Mouse (Mus musculus) limb, embryonic 14.5 days (tissue): ENCODE results near the gene Tbck. TPM values are rescaled to one million over a fixed set of nuclear protein-coding genes. Genes with fewer than 3 reads are reported as not detected.

Experiments used
- ATAC-seq: fragments of 200-750 bp; cut with Nextera tagmentation; 2 replicates; pipeline ENCODE4 v1.8.0; 2017; ENCODE audit warnings: low read depth, moderate number of reproducible peaks, moderate TSS enrichment; ENCODE audit not compliant: low FRiP score
- DNase-seq: peaks from one replicate; pipeline ENCODE4 v3.0.0-alpha.2; 2015; ENCODE audit warnings: low spot score
- H3K27ac ChIP-seq: fragments of 300-500 bp; sonication (generic); replicated peaks from 2 replicates; pipeline ENCODE4 v1.5.1; 2014; ENCODE audit warnings: low read depth, mild to moderate bottlenecking, low read length, moderate library complexity, mixed read lengths
- H3K27me3 ChIP-seq: fragments of 300-500 bp; sonication (generic); 2 replicates; pipeline ENCODE4 v1.6.1; 2014; ENCODE audit warnings: low read length, mixed read lengths; ENCODE audit not compliant: control insufficient read depth, insufficient read depth
- H3K36me3 ChIP-seq: fragments of 300-500 bp; sonication (generic); 2 replicates; pipeline ENCODE4 v1.6.1; 2014; ENCODE audit warnings: mild to moderate bottlenecking, low read length, moderate library complexity, mixed read lengths; ENCODE audit not compliant: control insufficient read depth, insufficient read depth
- H3K4me1 ChIP-seq: fragments of 300-500 bp; sonication (generic); 2 replicates; pipeline ENCODE4 v1.6.1; 2014; ENCODE audit warnings: antibody characterized with exemption, low read length, mixed read lengths; ENCODE audit not compliant: control insufficient read depth, insufficient read depth
- H3K4me2 ChIP-seq: fragments of 300-500 bp; sonication (generic); replicated peaks from 2 replicates; pipeline ENCODE4 v1.6.1; 2014; ENCODE audit warnings: low read depth, mild to moderate bottlenecking, low read length, moderate library complexity; ENCODE audit not compliant: severe bottlenecking
- H3K4me3 ChIP-seq: fragments of 300-500 bp; sonication (generic); replicated peaks from 2 replicates; pipeline ENCODE4 v1.5.1; 2014; ENCODE audit warnings: low read length
- H3K9ac ChIP-seq: fragments of 300-500 bp; sonication (generic); 2 replicates; pipeline ENCODE4 v1.6.1; 2014; ENCODE audit warnings: mild to moderate bottlenecking, low read depth, low read length, moderate library complexity; ENCODE audit not compliant: severe bottlenecking
- H3K9me3 ChIP-seq: fragments of 300-500 bp; sonication (generic); 2 replicates; pipeline ENCODE4 v1.6.1; 2016; ENCODE audit warnings: low read length; ENCODE audit not compliant: control insufficient read depth
- POLR2A ChIP-seq: fragments of 200-500 bp; IDR thresholded peaks from 2 replicates; pipeline ENCODE4 v1.8.0; 2012; ENCODE audit warnings: inconsistent platforms, mild to moderate bottlenecking, moderate library complexity, borderline replicate concordance; ENCODE audit not compliant: insufficient read depth, insufficient read length; ENCODE audit errors: extremely low read depth
- WGBS: fragments of 180-500 bp; shearing (Covaris S2); extraction: QIAGEN DNeasy Blood & Tissue Kit; methylation state at CpG from one replicate; pipeline ENCODE4 v1.1.7; 2014; 5-methylcytosine and 5-hydroxymethylcytosine counted together
- polyA plus RNA-seq, 2 experiments: library from polyadenylated mRNA; depleted of rRNA in 1 of 2; stranded (reverse) in 1 of 2; unstranded in 1 of 2; fragments of >200 nt; fragmentation: Nextera tagmentation in 1 of 2; extraction: Ambion mirVana in 1 of 2; gene quantifications; 2 replicates each; pipeline versions ENCODE4 v1.2.1 to v1.2.3; 2012 to 2014

The Tbck gene
- polyA plus RNA-seq, 2 experiments, result 7.4 to 19.1 TPM

DNA sequence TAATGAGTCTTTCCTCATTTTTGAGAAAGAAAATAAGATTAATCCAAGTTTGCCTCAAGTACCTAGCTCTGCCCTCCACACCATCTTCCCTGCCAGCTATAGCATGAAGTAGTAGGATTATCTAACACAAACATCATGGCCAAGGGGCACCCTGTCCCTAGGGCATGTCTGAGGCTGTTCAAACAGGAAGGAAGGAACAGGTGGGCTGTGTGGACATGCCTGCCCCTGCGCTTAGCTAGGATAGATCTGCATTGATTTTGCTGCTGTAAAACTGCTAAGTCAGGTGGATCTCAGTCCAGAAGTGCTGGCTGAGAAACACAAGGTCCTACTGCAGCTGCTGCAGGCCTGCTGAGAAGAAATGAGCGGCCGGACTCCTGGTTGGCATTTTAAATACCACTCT is 129.2 kb downstream of the Tbck start:
- WGBS, result 80% methylated on average over 3 of the region's 3 CpGs
- Histone ChIP-seq H3K9ac (no peak overlapping the region), H3K4me2 (no peak overlapping the region), H3K4me3 (no peak overlapping the region), H3K4me1 (no peaks in the 10 kb centered on the region), H3K27me3 (no peaks in the 10 kb centered on the region), H3K27ac (no peak overlapping the region), H3K36me3 (peaks cover 10% of the 10 kb centered on the region), H3K9me3 (no peaks in the 10 kb centered on the region)
- TF ChIP-seq POLR2A, result no peak
- ATAC-seq (no peak), DNase-seq (no peak)

DNA sequence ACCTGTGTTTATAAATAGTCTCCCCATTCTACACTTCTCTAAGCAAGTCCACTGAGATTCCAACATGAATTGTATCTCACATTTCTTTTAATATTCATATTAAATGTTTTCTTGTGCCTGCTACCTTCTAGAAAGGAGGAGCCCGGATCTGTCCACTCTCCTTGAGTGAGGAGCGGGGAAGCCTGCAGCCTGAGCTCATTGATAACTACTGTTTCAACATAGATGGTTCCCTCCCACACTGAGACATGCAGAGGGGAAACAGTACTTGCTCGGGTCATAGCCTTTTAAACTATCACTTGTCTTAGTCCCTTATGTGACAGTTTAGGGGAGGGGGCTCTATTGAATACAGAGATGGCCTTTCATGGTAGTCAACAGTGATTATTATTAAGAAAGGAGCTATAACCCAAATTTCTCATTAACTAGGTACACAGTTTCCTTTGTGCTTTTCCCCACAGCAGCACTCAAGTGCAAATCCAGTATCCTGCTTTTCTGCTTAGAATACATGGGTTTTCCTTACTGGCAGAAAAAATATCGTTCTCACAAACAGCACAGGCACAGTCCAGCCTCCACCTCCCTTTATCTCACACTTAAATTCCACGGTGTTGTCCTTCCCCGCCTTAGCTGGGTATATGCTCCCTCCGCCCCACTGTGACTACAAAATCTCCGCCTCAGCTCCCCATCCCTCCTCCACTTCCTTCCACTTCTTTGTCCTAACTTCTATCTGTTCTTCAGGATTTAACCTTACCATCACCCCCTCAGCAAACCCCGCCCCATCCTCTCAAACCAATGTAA is 130.0 kb downstream of the Tbck start:
- H3K4me3 ChIP-seq, result no peak overlapping the region
- no peaks in the 10 kb centered on the region for H3K9me3 ChIP-seq
- H3K4me1 ChIP-seq, result no peaks in the 10 kb centered on the region
- H3K9ac ChIP-seq, result no peak overlapping the region
- ATAC-seq (no peak), DNase-seq (no peak)
- peaks cover 10% of the 10 kb centered on the region for H3K36me3 ChIP-seq
- H3K27ac ChIP-seq, result no peak overlapping the region
- 82% methylated on average over 9 of the region's 9 CpGs for WGBS
- no peaks in the 10 kb centered on the region for H3K27me3 ChIP-seq
- TF ChIP-seq POLR2A, result no peak
- no peak overlapping the region for H3K4me2 ChIP-seq

DNA sequence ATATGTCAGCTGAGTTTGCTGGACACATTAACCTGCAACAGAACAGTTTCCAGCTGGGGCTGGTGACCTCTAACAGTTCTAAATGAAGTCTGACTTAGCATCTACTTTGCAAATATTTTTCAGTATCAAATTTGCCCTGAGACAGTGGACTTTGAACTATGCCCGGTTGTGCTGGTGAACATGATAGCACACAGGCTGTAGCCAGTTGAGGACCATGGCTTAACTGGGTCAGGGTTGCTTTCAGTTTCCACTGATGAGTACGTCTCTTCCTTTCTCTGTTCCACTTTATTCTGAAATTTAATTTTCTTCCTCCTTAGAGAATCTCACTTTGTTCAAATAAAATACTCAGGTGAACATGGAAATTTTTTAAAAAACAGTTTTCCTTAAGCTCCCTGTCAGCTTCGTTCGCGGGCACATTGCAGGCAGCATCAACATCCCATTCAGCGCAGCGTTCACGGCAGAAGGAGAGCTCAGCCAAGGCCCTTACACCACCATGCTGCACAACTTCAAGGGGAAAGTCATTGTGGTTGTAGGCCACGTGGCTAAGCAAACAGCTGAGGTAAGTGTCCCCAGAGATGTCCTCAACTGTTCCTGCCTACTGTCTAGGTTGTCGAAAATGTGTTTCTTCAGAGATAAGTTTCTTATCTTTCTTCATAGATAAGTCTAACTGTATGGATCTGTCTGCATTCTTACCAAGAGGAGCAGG is 131.0 kb downstream of the Tbck start:
- no peak for ATAC-seq
- DNase-seq, result no peak
- peaks cover 10% of the 10 kb centered on the region for H3K36me3 ChIP-seq
- H3K4me1 ChIP-seq, result no peaks in the 10 kb centered on the region
- no peak overlapping the region for H3K9ac ChIP-seq
- no peak overlapping the region for H3K27ac ChIP-seq
- no peak overlapping the region for H3K4me3 ChIP-seq
- no peak overlapping the region for H3K4me2 ChIP-seq
- TF ChIP-seq POLR2A, result no peak
- no peaks in the 10 kb centered on the region for H3K9me3 ChIP-seq
- H3K27me3 ChIP-seq, result no peaks in the 10 kb centered on the region
- 87% methylated on average over 10 of the region's 10 CpGs for WGBS

DNA sequence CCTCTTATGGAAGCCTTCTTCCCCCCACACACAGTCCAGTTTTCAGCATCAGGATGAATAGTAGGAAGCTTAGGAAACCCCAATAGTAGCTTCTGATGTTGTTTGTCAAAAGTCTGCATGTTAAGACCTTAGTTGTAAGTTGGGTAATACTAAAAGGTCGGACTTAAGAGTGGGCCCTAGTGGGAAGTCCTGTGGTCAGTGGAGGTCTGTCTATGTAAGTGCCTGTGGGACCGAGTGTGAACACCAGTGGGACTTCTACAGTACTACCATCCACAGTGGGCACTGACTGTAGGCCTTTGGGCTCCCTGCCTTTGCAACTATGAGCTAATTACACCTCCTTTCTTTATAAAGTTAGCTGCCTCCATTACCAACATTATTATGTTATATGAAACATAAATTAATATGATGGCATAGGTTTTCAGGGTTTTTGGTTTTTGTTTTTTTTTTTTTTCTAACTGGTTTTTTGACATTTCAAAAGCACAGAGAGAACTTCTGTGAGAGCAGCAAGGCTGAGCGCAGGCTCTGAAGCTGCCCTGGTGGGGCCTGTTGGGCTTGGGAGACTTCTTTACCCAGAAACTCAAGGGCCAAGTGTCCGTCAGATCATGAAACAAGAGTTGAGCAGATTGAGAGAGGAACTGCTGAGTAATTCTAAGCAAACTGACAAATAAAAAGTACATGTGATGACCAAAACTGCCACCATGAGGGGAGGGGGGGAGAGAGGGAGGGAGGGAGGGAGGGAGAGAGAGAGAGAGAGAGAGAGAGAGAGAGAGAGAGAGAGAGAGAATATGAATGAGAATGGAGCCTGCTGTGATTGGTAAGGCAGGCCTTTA is 131.8 kb downstream of the Tbck start:
- no peak for DNase-seq
- no peak overlapping the region for H3K4me2 ChIP-seq
- ATAC-seq, result no peak
- H3K4me1 ChIP-seq, result no peaks in the 10 kb centered on the region
- H3K27ac ChIP-seq, result no peak overlapping the region
- no peaks in the 10 kb centered on the region for H3K9me3 ChIP-seq
- no peak for TF ChIP-seq POLR2A
- H3K36me3 ChIP-seq, result peaks cover 10% of the 10 kb centered on the region
- no peak overlapping the region for H3K9ac ChIP-seq
- no peaks in the 10 kb centered on the region for H3K27me3 ChIP-seq
- no peak overlapping the region for H3K4me3 ChIP-seq
- WGBS, result 93% methylated on average over 4 of the region's 4 CpGs

DNA sequence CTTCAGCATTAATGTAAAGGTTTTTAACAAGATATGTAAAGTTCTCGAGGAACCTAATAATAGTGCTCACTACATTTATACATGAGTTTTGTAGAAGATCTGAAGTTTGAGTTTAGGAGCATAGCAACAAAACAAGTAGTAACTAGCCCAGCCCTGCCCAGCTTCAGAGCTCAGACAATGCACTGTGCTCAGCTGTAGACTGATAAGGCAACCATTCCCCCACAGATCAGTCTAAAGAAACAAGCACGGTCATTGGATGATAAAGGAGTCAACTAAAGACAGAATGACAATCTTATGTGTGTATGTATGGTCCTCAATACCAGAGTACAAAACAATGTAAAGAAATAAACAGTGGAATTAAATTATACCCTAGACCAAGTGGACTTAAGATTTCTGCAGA is 135.5 kb downstream of the Tbck start:
- no peak for TF ChIP-seq POLR2A
- Histone ChIP-seq H3K27me3 (no peaks in the 10 kb centered on the region), H3K4me2 (no peak overlapping the region), H3K4me1 (no peaks in the 10 kb centered on the region), H3K9ac (no peak overlapping the region), H3K9me3 (no peaks in the 10 kb centered on the region), H3K36me3 (peaks cover 6% of the 10 kb centered on the region; the same call in 1 of the 2 replicates), H3K27ac (no peak overlapping the region), H3K4me3 (no peak overlapping the region)
- WGBS, result 79% methylated on average over 2 of the region's 2 CpGs
- DNase-seq (no peak), ATAC-seq (no peak)
